Mouse (Mus musculus): ENCODE data around the gene 1110008L16Rik.

GRCm38 (mm10) chr12:55387083-55387787 lies 87.9 kb downstream of the 1110008L16Rik start:
- TF ChIP-seq CTCF (IDR thresholded peaks at IDR 0.05; ENCODE audit: extremely low read depth, insufficient read length, insufficient replicate concordance, low read depth, low read length) (no peak), POLR2A (IDR thresholded peaks at IDR 0.05; ENCODE audit: low read depth, low read length) (no peak)

All from small intestine, adult 2 months (tissue).